Mouse (Mus musculus): ENCODE measurements around the gene Krtap4-2.

DNA sequence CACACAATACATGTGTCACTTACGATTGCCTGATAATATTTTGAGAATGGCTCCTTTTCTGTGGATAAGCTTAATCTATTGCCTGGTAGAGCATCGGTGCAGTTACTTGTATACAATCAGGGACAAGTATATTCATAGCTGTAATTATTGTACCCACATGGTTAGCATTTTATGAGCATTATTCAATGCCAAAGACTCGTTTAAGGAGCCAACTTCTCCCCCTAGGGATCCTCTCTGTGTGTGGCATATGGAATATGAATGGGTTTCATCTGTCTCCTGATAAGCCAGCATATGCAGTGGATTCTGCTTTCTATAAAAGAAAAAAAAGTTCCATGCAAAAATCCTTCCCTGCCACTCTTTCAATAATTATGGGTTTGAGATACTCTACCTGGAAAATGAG lies 9.5 kb upstream of the Krtap4-2 start:
- TF ChIP-seq CTCF (IDR thresholded peaks at IDR 0.05) (no peak), EP300 (IDR thresholded peaks at IDR 0.05) (no peak)

Measured in lung, postnatal 0 days (tissue).